Mouse (Mus musculus): ENCODE measurements around the gene Uchl3.

Uchl3 gene

GRCm38 (mm10) chr14:101668626-101669025, 14.9 kb downstream of the Uchl3 start:
- no peak for DNase-seq

- no peak for DNase-seq
Observed at GRCm38 (mm10) chr14:101672226-101672625, 18.5 kb downstream of the Uchl3 start.

- no peak for DNase-seq
Observed at GRCm38 (mm10) chr14:101687696-101688095, 33.9 kb downstream of the Uchl3 start.

- no peak for DNase-seq
Observed at GRCm38 (mm10) chr14:101688406-101688805, 34.6 kb downstream of the Uchl3 start.

- DNase-seq = no peak
Observed at GRCm38 (mm10) chr14:101704479-101704878, 50.7 kb downstream of the Uchl3 start.

- DNase-seq = no peak
Observed at GRCm38 (mm10) chr14:101707088-101707487, 53.3 kb downstream of the Uchl3 start.

- DNase-seq = no peak
Observed at GRCm38 (mm10) chr14:101714414-101714813, 60.6 kb downstream of the Uchl3 start.

- DNase-seq = peak; percentile 85 to 89
Observed at GRCm38 (mm10) chr14:101729237-101729971, 75.6 kb downstream of the Uchl3 start, which contains the start of the genes Gm9922 and Lmo7. Gene Gm9922 (minus strand): TSS chr14:101729814. Gene Lmo7 (plus strand): TSS chr14:101729957.

- DNase-seq = no peak
Observed at GRCm38 (mm10) chr14:101729972-101730692, 76.4 kb downstream of the Uchl3 start.

GRCm38 (mm10) chr14:101733542-101734303, 80.0 kb downstream of the Uchl3 start:
- DNase-seq = no peak

- no peak for DNase-seq
Observed at GRCm38 (mm10) chr14:101737501-101737900, 83.7 kb downstream of the Uchl3 start.
